Mouse (Mus musculus) hindbrain, postnatal 0 days (tissue): ENCODE measurements at regions not wholly inside any gene's neighbourhood (a gene's known extent, or its start where the extent isn't known, plus 50 kb on each side); places are given as distances from the start of the nearest gene placed in this dataset.

ENCODE experiments used
- ATAC-seq: fragments of 200-750 bp; cut with Nextera tagmentation; 2 replicates; pipeline ENCODE4 v1.8.0; 2017; ENCODE audit warnings: mild to moderate bottlenecking, moderate TSS enrichment, moderate library complexity
- DNase-seq: peaks from one replicate; pipeline ENCODE4 v3.0.0-alpha.2; 2015; ENCODE audit warnings: low spot score
- H3K27ac ChIP-seq: fragments of 300-500 bp; sonication (generic); 2 replicates; pipeline ENCODE4 v1.5.1; 2014; ENCODE audit warnings: mild to moderate bottlenecking
- H3K27me3 ChIP-seq: fragments of 300-500 bp; sonication (generic); 2 replicates; pipeline ENCODE4 v1.6.1; 2014; ENCODE audit warnings: low read length, mixed read lengths; ENCODE audit not compliant: insufficient read depth
- H3K36me3 ChIP-seq: fragments of 300-500 bp; sonication (generic); 2 replicates; pipeline ENCODE4 v1.6.1; 2014; ENCODE audit warnings: low read length, mixed read lengths; ENCODE audit not compliant: insufficient read depth
- H3K4me1 ChIP-seq: fragments of 300-500 bp; sonication (generic); 2 replicates; pipeline ENCODE4 v1.6.1; 2014; ENCODE audit warnings: antibody characterized with exemption, low read length, mixed read lengths; ENCODE audit not compliant: insufficient read depth
- H3K4me2 ChIP-seq: fragments of 300-500 bp; sonication (generic); 2 replicates; pipeline ENCODE4 v1.6.1; 2014; ENCODE audit warnings: low read depth, mild to moderate bottlenecking, low read length, moderate library complexity, mixed read lengths
- H3K4me3 ChIP-seq: fragments of 300-500 bp; sonication (generic); 2 replicates; pipeline ENCODE4 v1.5.1; 2014; ENCODE audit warnings: low read length
- H3K9ac ChIP-seq: fragments of 300-500 bp; sonication (generic); replicated peaks from 2 replicates; pipeline ENCODE4 v1.6.1; 2014; ENCODE audit warnings: mild to moderate bottlenecking, low read length, moderate library complexity, mixed read lengths
- H3K9me3 ChIP-seq: fragments of 300-500 bp; sonication (generic); 2 replicates; pipeline ENCODE4 v1.6.1; 2016; ENCODE audit warnings: low read length, mixed read lengths
- CTCF ChIP-seq: IDR thresholded peaks from 2 replicates; pipeline ENCODE4 v1.5.1; 2016; ENCODE audit warnings: antibody characterized with exemption, control low read depth, low read depth
- WGBS: fragments of 180-500 bp; shearing (Covaris S2); extraction: QIAGEN DNeasy Blood & Tissue Kit; methylation state at CpG from one replicate; pipeline ENCODE4 v1.1.7; 2014; 5-methylcytosine and 5-hydroxymethylcytosine counted together

DNA sequence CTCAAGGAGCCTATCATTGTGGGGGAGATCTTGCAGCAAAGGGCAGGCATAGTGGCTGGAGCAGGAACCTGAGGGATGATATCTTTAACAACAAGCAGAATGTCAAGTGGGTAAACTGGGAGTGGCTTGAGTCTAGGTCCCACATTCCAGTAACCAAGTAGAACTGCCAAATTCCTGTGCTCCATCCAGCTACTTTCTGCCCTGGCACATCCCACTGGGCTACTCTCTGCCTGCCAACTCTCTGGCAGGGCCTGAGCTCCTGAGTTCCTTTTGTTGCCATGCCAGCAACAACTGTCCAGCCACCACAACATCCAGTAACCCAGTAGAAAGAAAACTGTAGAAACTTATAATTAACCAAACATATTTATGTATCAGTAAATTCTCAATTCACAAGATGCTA is 1088.8 kb upstream of the Tenm4 start:
- Histone ChIP-seq H3K27me3 (no peaks in the 10 kb centered on the region), H3K9me3 (no peaks in the 10 kb centered on the region), H3K27ac (no peak overlapping the region), H3K4me2 (no peak overlapping the region), H3K4me3 (no peak overlapping the region), H3K9ac (no peak overlapping the region), H3K36me3 (no peaks in the 10 kb centered on the region), H3K4me1 (no peaks in the 10 kb centered on the region)
- ATAC-seq (peak; percentile 62), DNase-seq (peak; percentile 25)
- no peak for TF ChIP-seq CTCF

DNA sequence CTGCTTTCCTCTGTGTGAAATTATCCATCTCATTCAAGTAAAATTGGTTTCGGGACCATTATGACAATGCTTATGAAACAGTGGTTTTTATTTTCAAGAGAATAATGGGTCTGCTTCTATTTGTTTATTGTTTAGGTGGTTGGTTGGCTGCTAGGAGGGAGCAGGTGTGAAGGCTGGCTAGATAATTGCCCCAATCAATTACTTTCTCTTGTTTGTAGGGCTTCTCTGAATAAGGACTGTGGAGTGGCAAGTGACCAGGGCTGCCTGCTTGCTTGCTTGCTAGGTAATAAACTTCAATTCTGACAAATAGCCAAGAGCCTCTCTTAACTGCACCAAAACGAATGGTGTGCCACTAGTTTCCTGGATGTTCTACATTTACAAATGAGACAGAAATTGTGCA is 1086.7 kb upstream of the Tenm4 start:
- Histone ChIP-seq H3K4me1 (no peaks in the 10 kb centered on the region), H3K9ac (no peak overlapping the region), H3K27ac (no peak overlapping the region), H3K9me3 (no peaks in the 10 kb centered on the region), H3K4me2 (no peak overlapping the region), H3K36me3 (no peaks in the 10 kb centered on the region), H3K27me3 (no peaks in the 10 kb centered on the region), H3K4me3 (no peak overlapping the region)
- no peak for TF ChIP-seq CTCF
- no peak for ATAC-seq
- 59% methylated on average over 2 of the region's 2 CpGs for WGBS
- no peak for DNase-seq

DNA sequence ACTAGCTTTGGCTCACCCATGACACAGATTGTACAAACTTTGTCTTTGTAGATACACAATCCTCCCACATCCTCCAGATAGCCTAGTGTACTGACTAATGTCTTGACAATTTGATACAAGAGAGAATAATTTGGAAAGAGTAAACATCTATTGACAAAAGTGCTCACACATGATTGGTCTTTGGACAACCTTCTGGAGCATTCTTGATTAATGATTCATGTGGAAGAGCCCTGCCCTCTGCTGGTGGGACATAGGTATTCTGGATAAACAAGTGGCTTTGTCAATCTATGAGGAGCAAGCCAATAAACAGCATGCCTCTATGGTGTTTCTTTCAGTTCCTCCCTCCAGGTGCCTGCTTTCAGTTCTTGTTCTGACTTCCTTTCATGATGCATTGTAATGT is 1079.7 kb upstream of the Tenm4 start:
- peak; percentile 56 for TF ChIP-seq CTCF
- no peak overlapping the region for H3K4me2 ChIP-seq
- H3K27ac ChIP-seq, result no peak overlapping the region
- DNase-seq, result peak; percentile 40
- H3K9me3 ChIP-seq, result no peaks in the 10 kb centered on the region
- no peaks in the 10 kb centered on the region for H3K36me3 ChIP-seq
- no peaks in the 10 kb centered on the region for H3K27me3 ChIP-seq
- no peak for ATAC-seq
- H3K4me3 ChIP-seq, result no peak overlapping the region
- no peak overlapping the region for H3K9ac ChIP-seq
- H3K4me1 ChIP-seq, result no peaks in the 10 kb centered on the region

DNA sequence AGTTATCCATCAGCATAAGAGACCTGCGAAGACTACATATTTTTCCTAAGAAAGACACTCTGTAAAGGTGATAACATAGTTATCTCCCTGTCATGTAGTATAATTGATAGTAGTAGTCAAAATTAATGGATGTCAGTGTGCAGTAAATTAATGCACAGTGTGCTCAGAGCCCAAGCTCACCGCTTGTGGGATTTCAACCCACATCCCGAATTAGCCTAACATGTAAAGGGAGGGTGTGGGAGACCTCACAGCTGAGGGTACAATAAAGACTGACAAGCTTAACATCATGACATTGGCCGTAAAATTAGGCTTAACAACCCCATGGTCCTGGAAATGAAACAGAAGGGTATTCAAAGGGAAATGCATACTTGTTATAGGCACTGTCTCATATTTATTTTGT is 1042.0 kb upstream of the Tenm4 start:
- H3K9ac ChIP-seq, result no peak overlapping the region
- DNase-seq, result peak; percentile 7

DNA sequence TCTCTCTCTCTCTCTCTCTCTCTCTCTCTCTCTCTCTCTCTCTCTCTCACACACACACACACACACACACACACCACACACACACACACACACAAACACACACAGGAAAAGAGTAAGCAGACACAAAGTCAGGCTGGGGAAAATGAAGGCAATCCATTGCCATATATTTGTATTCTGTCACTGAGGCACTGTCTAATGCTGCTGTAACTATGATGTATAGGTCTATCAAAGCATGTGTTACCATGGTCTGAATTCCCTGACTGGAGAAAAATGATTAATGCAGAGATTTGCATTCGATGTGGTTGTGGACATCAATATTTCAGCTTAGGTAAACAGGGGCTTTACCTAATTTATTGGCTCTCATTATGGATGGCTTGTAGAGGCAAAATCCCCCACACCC is 1038.0 kb upstream of the Tenm4 start:
- ATAC-seq (no peak), DNase-seq (no peak)
- 66% methylated on average over 1 of the region's 1 CpGs for WGBS
- H3K4me2 ChIP-seq, result no peak overlapping the region
- no peak overlapping the region for H3K4me3 ChIP-seq
- H3K27ac ChIP-seq, result no peak overlapping the region
- no peak for TF ChIP-seq CTCF
- no peaks in the 10 kb centered on the region for H3K4me1 ChIP-seq
- H3K9me3 ChIP-seq, result no peaks in the 10 kb centered on the region
- no peaks in the 10 kb centered on the region for H3K36me3 ChIP-seq
- H3K27me3 ChIP-seq, result no peaks in the 10 kb centered on the region
- H3K9ac ChIP-seq, result no peak overlapping the region

More for the DNA sequence above, 1042.0 kb upstream of the Tenm4 start:
- H3K4me3 ChIP-seq, result no peak overlapping the region
- no peak overlapping the region for H3K4me2 ChIP-seq
- no peak for TF ChIP-seq CTCF
- H3K36me3 ChIP-seq, result no peaks in the 10 kb centered on the region
- no peaks in the 10 kb centered on the region for H3K9me3 ChIP-seq
- ATAC-seq, result no peak
- WGBS, result 47% methylated on average over 4 of the region's 4 CpGs
- H3K4me1 ChIP-seq, result no peaks in the 10 kb centered on the region
- H3K27me3 ChIP-seq, result no peaks in the 10 kb centered on the region
- no peak overlapping the region for H3K27ac ChIP-seq

DNA sequence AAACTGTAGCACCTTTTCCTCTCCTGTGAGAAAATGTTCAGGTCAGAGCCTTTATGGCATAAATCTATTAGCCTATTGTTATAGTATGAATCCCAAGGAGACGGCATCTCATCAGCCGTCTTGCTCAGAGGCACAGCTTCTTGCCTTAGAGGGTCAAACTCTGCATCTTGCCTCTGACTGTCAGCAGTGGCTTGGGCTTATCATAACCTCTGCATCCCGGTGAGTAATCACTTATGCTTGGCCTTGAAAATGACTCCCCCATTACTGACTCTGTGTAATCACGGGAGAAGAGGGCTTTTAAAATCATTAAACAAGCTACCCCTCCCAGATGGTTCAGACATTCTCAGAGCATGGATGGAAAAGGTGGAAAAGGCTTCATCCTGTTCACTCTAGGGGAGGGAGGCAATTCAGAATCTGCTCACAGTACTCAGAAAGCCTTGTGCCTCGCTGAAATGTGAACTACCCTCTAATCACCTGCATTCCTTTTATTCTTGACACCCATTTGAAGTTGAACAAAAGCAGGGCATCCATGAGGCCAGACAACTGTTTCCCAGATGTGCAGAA is 1036.9 kb upstream of the Tenm4 start:
- TF ChIP-seq CTCF, result no peak
- Histone ChIP-seq H3K27ac (no peak overlapping the region), H3K27me3 (no peaks in the 10 kb centered on the region), H3K9ac (no peak overlapping the region), H3K4me3 (no peak overlapping the region), H3K36me3 (no peaks in the 10 kb centered on the region), H3K4me1 (no peaks in the 10 kb centered on the region), H3K9me3 (no peaks in the 10 kb centered on the region), H3K4me2 (no peak overlapping the region)
- DNase-seq (no peak), ATAC-seq (no peak)
- 33% methylated on average over 5 of the region's 5 CpGs for WGBS

DNA sequence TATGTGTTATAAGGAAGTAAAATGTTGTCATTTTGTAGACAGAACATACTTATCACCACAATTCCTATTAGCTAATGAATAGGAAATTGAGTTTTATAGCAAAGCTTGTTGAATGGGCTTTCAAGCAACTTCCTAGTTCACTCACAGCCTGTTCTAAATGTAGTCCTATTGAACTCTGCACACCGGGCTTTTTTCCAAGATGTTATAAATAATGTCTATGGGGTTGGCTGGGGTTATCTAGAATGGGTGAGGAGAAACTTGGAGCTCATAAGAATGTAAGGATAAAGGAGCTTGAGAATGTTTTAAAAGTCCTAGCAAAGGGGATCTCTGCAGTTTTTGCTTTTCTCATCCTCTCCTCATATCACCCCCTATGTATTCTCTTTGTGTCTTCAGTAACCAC is 1029.3 kb upstream of the Tenm4 start:
- TF ChIP-seq CTCF, result no peak

More for the DNA sequence above, 1029.3 kb upstream of the Tenm4 start:
- Histone ChIP-seq H3K9me3 (no peaks in the 10 kb centered on the region), H3K27ac (no peak overlapping the region), H3K4me1 (no peaks in the 10 kb centered on the region), H3K4me3 (no peak overlapping the region), H3K36me3 (no peaks in the 10 kb centered on the region), H3K4me2 (no peak overlapping the region), H3K9ac (no peak overlapping the region), H3K27me3 (no peaks in the 10 kb centered on the region)
- DNase-seq, result no peak
- WGBS, result 85% methylated on average over 1 of the region's 1 CpGs
- ATAC-seq, result no peak
